Mouse (Mus musculus) layer of hippocampus, adult 11-12 months (tissue): ENCODE measurements around the gene Gdpd3.
A peak's percentile ranks its signal among the peaks of the same experiment; 100 is the strongest.
"Not testable (repeated sequence)": the region's sequence is repeated elsewhere in the genome, so short reads cannot be mapped to it uniquely, and the experiment has no call there.

Experiments
- DNase-seq: peaks from one replicate; pipeline ENCODE4 v3.0.0; 2022; ENCODE audit warnings: low spot score

Gene Gdpd3

GRCm38 (mm10) chr7:126766201-126766600, at the start of gene Gdpd3:
TSS of gene Gdpd3 (plus strand) at chr7:126766334.
- no peak for DNase-seq

DNA sequence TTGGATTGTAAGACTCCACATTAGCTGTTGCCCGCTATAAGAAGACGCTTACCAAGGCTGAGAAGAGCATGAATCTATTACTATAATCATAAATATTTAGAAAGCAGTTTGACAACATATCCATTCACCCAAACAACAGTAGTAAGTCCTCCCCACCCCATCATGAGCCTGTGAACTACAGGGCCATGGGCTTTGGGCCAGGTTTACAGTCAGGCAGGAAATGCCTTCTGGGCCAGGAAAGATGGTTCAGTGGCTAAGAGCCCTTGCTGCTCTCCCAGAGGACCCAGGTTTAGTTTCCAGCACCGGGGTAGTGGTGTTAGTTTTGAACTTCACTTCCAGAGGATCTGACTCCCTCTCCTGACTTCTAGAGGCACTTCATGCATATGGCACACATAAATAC, 48.6 kb upstream of the Gdpd3 start:
- DNase-seq: no peak

GRCm38 (mm10) chr7:126718787-126719337, 47.3 kb upstream of the Gdpd3 start:
- DNase-seq: no peak

DNA sequence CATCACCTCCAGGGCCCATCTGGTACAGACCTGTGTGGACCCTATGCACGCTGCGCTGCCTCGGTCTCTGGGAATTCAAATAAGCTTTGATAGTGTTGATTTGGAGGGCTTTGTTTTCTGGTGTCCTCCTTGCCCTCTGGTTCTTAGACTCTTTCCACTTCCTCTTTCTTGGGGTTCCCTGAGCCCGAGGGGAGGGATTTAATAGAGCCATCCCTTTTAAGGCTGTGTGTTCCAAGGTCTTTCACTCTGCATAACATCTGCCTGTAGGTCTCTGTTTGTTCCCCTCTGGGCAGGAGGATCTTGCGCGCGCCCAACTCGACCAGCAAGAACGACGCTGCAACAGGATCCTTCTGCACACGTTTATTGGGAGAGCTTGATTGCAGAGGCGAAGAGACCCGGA, 44.5 kb upstream of the Gdpd3 start:
- DNase-seq: no peak

DNA sequence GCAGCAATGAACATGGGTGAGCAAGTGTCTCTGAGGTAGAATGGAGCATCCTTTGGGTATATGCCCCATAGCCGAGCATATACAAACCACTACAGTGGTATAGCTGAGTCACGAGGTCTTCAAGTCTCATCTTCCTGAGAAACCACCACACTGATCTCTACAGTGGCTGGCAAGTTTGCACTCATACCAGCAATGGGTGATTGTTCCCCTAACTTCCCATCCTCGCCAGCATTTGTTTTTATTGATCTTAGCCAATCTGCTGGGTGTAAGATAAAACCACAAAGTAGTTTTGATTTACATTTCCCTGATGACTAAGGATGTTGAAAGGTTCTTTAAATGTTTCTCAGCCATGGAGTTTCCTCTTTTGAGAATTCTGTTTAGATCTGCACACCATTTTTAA, 41.1 kb upstream of the Gdpd3 start:
- DNase-seq: no peak

DNA sequence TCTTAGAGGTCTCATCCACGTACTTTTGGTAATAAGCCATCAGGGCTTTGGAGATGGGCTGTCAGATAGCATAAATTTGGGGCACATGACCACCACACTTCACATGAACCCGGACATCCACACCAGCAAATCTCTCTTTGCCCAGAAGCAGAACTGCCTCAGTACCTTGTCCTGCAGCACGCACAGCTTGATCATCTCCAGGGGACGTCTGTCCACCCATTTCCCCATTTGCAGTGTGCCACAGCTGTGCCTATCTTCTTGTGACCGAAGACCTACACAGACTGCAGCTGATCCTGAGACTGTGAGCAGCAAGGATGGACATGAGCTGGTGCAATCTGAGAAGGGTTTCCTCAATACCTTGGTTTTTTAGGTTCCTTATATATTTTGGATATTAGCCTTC, 40.5 kb upstream of the Gdpd3 start:
- DNase-seq: no peak

DNA sequence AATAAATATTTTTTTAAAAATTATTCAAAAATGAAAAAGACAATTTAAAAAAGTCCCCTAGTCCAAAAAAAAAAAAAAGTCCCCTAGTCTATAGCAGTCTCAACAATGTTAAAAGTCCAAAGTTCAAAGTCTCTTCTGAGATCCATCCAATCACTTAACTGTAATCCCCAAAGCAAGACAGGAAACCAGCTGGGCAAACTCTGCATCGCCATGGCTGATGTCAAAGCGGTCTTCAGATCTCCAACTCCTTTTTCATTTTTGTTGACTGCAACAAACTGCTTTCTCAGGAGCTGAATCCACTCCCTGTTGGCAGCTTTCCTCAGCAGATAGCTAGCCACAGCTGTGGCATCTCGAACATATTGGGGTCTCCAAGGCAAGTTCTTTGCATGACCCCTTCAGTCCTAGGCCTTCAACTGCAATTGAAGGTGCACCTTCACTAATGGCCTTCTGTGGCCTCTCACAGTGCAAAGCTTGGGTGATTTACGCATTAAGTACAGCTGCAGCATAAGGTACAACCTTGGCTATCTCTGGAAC, 35.8 kb upstream of the Gdpd3 start:
- DNase-seq: not testable (repeated sequence)

DNA sequence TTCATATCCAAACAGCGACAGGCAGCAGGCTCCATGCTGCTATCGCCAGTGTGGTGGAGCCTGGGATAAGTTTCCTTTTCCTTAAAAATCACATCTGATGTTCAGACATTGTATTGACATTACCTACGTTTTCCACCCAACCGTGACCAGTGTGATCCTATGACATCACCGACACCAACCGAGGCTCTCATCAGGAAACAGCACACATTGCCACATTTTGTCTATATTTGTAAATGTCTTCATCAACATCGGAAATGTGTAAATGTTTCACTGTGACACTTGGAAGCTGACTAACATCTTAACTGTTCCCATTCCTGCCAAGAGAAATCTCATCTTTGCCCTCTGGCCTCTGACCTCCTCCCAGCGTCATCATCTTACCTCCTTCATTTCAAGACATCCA, 30.0 kb upstream of the Gdpd3 start:
- no peak for DNase-seq

GRCm38 (mm10) chr7:126739551-126739950, 26.6 kb upstream of the Gdpd3 start:
- DNase-seq: no peak

DNA sequence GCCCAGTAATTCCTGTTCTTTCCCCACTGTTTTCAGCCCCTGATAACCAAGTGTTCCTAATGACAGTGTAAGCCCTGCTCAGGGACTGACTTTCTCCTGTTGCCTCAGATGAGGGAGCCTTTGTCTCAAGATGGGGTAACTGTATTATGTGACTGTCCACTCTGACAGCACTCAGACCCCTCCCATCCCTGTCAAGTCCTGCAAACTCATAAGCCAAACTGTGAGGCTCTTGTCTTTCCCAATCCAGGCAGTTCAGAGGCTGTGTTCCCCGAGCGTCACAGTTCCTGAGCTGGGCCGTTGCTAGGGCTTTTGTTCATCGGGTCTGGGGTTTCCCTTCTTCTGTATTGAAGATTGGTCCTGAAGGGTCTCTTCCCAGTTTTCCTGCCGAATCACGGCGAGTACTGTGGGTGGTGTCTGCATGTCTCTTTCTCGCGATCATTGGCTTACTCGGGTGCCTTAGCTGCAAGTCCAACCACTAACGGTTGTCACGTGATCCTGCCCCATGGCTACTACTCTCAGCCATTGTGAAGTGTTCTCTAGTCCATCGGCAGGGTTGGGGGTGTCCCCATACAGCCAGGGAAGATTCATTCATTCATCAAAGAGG, 25.9 kb upstream of the Gdpd3 start:
- no peak for DNase-seq

DNA sequence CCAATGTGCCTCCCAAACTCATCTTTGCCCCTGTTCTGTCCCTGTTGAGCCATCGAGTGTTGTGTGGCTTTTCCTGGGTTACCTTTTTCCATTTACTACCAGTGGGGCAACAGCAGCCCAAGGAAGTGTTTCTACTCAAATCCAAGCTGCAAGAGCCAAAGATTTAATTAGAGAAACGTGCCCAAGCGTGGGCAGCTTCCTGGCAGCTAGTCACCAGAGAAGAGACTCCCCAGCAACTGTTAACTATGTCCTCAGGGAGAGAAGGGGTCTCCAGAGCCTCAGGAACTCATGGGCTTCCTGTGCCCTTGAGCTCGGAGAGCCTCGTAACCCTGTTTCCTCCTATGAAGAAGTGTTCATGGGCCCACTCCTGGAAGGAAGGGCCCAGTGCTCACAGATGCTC, 25.2 kb upstream of the Gdpd3 start:
- DNase-seq: no peak

GRCm38 (mm10) chr7:126741452-126741851, 24.7 kb upstream of the Gdpd3 start:
- no peak for DNase-seq

- DNase-seq: no peak
Measured at GRCm38 (mm10) chr7:126741964-126742482, 24.1 kb upstream of the Gdpd3 start.

DNA sequence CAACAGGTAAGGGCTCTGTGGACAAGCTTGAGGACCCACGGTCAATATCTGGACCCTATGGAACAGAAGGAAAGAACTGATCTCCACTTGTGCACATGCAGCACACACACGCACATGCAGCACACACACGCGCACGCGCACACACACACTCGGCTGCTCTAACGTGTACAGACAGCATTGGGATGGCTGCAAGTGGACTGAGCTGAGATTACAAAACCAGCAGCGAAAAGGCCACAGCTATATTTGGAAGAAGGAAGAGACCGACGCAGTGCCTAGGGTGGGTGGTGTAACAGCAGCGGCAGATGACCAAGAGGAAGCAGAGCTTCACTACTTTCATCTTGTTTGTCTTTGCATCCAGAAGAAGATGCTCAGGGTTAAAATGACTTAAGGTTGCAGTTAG, 20.1 kb upstream of the Gdpd3 start:
- DNase-seq: no peak

DNA sequence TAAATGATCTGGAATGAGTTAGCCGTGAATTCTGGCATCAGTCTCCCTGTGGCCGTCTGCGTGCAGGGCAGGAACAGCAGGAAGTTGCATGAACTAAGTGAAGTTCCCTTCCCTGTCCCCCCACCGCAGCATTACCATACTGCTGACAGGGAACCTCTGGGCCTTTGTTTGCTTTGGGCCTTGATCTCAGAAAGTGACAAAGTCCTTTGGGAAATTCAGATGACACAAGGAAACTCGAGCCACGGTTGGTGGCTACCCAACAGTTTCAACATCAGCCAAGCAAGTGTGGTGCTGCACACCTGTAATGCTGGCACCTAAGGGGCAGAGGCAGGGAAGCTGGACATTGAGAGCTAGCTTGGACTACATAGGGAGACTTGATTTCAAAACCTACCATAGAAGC, 19.3 kb upstream of the Gdpd3 start:
- no peak for DNase-seq

- DNase-seq: no peak
Measured at GRCm38 (mm10) chr7:126748824-126749223, 17.3 kb upstream of the Gdpd3 start.

DNA sequence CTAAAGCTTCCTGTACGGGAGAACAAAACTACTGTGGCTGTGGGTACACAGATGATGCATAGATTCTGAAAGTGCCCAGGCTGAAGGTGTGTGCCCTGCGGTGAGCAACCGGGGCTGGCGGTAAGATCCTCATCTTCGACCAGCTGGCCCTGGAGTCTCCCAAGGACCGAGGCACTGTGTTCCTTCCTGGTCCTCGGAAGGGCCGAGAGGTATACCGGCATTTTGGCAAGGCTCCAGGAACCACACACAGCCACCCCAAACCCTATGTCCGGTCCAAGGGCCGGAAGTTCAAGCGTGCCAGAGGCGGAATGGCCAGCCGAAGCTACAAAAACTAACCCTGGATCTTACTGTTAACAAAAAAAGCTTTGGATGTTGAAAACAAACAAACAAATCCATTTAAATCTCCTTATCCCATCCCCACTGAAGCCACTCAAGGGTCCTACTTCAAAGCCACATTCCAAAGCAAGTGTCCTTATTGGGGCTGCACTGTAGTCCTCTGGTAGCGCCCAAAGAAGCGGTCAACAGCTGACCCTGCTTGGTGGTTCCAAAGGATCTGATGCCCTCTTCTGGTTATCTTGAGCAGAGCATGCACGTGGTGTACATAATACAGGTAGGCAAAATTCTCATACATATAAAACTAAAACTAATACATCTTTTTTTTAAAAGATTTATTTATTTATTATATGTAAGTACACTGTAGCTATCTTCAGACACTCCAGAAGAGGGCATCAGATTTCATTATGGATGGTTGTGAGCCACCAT, 16.4 kb upstream of the Gdpd3 start:
- no peak for DNase-seq

GRCm38 (mm10) chr7:126754866-126755265, 11.3 kb upstream of the Gdpd3 start:
- peak; percentile 82 for DNase-seq

DNA sequence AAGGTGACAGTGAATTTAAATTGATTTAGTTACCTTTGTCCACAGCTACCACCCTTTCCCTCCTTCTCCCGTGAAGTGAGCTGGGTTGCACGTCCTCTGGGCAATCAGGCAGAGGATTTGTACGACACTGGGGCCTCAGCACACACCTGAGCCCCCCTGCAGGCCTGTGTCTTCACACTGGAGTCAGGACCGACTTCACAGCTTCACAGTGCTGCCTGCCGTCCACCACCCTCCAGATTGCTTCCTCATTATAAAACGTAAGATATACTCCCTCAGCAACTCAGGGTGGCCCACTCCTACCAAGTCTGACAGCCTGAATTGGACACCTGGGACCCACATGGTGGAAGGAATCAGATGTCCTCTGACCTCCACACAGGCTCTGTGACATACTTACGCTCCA, 7.6 kb upstream of the Gdpd3 start:
- DNase-seq: no peak

DNA sequence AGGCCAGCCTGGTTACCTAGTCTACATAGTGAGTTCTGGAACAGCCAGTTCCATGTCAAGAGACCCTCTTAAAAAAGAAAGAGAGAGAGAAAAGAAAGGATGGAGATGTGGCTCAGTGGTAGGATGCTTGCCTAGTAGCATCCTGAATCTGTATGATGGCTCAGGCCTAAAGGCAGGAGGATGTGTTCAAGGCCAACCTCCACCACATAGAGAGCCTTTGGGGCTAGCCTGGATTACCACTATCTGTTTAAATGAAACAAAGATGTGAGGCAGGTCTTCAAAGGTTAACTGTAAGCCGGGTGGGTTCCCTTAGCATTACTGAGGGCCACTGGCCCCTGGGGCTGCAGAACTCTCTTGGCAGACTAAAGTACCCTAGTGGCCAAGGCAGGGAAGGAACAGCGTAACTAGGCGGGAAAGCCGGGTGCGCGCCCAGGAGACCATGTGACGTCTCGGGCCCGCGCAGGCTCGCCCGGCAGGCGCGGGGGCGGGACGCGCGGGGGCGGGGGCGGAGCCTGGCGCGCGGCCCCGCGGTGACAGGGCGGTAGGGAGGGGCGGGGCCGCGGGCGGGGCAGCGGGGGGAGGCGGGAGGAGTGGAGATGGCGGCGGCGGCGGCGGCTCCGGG, 7.0 kb upstream of the Gdpd3 start, which contains the start of gene Mapk3:
Mapk3 (plus strand) TSS at position 552 of the 622 bp plus-strand sequence.
- DNase-seq: peak; percentile 93

DNA sequence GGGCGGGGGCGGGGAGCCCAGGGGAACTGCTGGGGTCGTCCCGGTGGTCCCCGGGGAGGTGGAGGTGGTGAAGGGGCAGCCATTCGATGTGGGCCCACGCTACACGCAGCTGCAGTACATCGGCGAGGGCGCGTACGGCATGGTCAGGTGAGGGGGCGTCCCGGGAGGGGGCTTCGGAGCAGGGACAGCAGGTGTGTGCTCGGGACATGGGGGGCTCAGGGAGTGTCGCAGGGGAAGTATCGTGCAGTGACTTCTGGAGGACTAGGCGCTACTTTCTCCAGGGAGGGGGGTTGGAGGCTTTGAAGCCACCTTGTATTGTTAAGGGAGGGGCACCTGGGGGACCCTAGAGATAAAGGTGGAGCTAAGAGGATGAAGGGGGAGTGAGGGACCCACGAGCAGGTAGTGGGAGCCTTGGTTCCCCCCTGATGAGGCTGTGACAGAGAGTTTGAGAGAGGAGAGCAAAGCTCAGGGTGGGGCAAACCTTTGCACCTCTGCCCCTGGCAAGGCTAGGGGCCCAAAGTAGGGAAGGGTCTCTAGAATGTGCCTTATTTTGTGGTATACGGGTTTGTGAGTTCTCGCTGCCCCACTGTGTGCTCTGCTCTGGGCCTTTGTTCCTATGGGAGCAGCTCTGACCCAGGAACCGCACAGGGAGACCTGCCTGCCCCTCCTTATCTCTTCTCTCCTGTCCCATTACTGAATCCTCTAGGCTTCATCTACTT, 6.3 kb upstream of the Gdpd3 start:
- DNase-seq: no peak

- no peak for DNase-seq
Measured at GRCm38 (mm10) chr7:126760391-126760802, 5.7 kb upstream of the Gdpd3 start.
